Mouse (Mus musculus): ENCODE results near the gene Cblc.
A peak's percentile ranks its signal among the peaks of the same experiment; 100 is the strongest.

Gene Cblc

DNA sequence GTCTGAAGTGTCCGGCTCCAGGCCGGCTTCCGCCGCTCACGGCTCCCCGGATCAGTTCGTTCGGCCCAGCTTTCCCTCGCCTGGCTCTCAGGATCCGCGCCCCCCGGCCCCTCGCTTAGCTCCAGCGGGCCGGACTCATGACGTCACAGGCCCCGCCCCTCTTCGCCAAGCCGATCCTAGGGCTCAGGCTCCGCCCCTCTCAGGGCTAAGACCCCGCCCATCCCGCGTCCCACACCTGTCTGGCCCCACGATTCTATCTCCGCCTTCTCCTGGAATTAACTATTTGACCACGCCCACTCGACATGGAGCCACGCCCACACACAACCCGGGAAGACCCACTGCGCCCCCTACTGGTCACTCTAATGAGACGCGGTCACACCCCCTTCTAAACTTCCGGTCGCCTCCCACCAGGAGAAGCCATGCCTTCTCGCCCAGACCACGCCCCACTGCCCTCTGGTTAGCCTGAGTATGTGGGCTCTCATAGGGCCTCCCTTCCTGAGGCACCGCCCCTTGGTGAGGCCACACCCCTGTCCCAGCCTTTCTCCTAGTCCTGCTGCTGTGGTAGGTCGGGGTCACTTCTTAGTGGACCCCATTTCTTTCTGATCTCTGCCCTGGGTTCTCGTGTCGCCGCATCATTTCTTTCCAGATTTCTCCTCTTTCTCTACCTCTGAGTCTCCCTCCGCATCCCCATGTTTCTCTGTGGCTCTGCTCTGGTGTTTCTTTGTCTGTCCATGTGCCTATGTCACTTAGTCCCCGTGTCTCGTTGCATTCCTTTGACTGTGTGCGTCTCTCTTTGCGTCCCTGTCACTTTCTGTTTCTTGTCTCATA lies 47.0 kb downstream of the Cblc start:
- peak; percentile 52 for DNase-seq

DNA sequence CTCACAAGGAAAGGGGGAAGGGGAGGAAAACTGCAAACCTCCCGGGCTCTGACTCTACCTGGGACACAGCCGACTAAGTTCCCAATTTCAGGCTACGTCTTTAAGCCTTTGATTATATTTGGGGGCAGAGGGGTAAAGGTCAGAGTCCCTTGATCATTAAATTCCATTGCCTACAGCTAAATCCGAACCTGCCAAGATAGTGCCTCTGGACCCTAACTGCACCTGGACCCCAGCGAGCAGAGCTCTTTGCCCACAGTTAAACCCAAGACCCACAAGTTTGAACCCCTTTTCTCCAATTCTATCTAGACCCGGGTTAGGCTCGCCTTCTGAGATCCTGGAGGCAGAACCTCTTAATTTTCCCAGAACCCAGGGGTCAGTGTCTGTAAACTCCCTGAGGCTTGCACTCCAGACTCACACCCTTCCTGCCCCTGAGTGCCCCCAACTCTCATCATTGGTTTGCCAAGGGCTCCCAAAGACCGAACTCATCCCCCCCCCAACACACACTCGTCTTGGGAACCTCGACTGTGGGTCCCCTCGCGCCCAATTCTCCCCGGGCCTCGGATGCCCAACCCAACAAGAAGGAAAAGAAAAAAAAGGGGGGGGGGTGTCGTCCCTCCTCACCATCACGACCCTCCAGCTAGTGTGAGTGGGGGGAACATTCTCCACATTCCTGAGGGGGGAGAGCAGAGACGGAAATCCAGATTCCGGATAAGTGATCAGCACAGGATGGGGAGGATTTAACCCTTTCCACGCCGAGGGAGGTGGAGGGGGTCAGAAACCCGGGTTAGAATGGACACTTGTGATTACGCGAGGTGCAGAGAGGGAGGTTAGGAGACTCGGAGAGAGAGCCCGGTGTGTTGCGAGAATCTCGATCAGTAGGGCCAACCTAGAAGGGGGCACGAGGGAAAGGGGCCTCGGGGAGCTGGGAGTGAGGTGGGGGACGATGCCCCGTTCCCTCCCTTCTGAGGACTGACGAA lies 48.1 kb downstream of the Cblc start:
- DNase-seq: no peak

DNA sequence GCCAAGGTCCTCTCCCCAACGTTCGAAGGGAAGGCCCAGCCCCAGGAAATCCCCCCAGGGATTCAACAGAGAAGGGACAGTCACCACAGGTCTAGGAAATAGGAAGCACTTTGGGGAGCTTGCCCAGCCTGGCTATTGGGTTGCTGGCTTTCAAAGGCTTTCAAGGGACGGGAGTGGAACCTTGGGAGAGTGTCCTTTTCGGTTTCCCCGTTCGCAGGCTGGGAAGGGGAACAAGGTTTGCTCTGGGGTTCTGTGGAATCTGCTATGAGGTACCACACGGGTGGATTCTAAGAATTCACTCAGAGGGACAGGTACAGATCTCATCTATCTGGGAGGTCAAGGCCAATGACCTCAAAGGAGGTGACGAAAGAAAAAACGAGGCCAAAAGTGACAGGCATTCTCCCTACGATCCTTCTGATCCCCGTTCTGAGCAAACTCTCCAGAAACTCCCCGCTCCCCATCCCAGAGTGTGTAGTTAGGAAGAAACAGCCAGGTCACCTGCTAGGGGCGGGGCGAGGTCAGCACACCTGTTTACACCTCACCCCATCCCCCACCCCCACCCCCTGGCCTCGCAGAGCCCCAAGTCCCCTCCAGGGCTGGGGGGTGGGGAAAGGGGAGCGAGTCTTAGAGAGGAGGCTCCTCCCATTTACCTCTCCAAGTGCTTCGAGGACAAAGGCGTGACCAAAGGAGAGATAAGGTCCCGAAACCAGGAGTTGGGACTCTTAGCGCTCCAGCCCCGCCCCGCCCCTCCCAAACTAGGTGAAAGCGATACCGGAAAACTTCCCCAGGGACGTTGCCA lies 49.0 kb downstream of the Cblc start:
- DNase-seq: no peak

DNA sequence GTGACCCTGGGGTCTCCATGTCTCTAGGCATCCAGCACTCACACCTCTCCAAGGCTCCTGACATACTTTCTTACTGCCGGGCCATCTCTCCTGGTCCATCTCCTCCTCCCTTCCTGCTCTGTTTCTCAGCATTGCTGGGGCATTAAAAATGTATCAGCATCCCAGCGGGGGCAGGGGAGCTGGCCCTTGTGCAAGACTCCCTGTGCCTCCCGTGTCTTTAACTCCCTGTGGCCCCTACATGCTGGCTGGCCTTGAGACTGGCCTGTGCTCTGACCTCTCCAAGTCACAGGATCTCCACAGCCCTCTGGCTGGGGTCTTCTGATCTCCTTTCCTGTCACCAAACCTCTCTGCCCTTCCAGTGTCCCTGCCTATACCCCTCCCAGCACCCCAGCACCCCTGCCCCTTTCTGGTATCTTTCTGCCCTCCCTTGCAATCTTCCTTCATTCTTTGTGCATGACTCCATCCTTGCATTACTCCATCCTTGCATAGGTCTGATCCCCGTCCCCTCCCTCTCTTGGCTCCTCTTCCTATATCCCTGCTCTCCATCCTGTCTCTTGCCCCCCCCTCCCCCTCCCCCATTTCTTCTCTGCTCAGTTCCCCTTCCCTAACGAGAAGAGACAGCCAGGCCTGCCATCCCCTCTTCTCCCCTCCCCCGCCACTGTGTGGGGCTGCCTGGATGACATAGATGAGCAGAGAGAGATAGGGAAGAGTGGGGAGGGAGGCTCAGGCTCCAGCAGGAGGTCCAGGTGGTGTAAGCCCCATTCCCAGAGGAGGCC lies 50.0 kb downstream of the Cblc start:
- no peak for DNase-seq

DNA sequence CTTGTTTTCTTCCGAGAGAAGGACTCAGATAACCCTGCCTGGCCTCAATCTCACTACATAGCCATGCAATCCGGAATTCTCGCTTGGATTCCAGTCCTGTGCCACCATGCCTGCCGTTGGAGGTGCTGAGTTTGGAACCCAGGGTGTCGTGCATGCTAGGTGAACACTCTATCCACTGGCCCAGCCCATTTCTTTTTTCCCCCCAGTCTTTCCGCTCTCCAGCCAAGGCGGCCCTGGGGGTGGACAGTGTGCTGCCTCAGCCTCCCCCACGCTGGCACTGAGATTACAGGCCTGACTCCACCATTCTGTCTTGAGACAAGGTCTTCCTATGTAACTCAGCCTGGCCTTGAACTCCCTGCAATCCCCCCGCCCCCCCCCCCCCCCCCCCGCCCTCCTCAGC lies 50.6 kb downstream of the Cblc start:
- no peak for DNase-seq

DNA sequence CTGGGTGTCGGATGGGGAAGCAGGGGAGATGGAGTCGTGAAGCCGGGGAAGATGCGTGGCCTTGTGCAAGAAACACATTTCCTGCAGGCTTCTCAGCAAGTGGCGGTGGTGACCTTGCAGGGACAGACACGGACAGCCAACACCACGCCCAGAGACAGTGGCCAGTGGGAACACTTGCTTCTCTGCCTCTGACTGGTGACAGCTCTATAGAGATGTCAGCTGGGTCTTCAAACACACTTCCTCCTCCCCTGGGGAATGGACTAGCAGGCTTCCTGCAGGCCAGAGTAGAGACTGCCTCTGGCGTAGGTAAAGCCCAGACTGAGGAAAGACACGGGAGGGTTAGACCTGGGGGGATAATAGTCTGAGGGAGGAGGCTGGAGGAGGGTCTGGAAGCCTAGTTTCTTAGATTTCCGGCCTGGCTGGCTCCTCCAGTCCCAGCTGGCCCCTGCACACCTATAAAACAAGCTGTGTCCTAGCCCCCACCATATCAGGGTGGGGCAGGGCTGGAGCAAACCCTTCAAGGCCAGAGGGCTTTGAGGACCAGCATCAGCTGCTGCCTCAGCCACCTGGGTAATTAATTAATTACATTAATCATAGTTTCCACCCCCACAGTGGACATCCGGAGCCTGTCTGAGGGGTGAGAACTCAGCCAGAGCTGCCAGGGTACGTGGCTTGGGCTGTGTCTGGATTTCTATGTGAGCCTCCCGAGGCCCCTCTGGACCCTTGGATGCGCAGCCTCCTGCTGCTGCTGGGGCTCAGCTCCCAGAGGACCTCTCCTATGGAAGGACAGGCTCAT lies 51.8 kb downstream of the Cblc start:
- no peak for DNase-seq

DNA sequence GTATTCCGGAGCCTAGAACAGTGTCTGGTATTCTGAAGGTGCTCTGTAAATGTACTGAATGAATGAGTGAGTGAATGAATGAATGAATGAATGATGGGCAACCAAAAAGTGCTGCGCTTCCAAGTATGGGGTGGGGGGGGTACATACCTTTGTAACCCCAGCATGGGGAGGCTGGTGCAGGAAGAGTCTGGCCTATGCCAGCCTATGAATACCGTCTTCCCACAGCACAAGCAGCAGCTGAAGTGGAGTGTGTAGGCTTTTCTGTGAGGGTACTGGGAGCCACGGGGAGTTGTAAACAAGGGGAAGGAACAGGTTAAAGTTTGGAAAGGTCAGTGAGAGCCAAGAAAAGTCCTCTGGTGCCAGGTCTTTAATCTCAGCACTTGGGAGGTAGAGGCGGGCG lies 52.8 kb downstream of the Cblc start:
- no peak for DNase-seq

DNA sequence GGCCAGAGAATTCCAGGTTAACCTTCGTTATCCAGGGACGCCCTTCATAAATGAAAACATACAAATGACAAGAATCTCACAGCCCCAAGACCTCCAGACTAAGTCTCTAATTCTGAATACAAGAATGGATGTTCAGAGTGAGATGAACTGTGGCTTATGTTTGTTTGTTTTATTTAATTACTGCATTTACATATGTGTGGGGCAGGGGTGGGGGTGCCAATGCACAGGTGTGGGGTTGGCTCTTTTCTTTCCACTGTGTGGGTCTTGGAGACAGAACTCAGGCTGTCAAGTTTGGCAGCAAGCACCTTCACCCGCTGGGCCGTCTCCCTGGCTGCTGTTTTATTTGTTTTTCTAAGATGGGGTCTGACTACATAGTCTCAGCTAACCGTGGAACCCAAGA lies 54.1 kb downstream of the Cblc start:
- no peak for DNase-seq

DNA sequence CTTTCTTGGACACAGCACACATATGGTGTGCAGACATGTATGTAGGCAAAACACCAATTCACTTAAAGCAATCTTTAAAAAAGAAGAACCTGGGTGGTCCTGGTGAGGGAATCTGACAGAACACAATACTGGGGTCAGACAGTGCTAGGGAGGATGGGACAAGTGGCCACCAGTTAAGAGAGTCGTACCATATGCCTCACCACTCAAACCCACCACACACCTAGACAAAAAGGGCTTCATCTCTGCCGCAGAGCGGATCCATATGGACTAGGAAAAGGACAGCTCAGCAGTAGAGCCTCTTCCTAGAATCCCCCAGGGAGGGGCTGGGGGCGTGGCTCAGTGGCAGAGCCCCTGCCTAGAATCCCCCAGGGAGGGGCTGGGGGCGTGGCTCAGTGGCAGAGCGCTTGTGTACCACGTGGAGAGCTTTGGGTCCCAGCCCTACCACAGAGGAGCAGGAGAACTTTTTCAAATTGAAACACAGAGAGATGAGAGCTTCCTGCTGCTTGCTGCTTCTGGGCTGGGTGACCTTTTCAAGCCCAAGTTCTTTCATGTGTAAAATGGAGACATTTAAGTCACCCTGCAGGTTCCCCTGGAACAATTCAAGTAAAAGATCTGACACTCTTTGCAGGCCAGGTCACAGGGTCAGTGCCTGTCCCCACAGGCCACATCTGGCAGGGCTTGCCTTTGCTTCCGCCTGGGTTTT lies 55.1 kb downstream of the Cblc start:
- peak; percentile 17 for DNase-seq

DNA sequence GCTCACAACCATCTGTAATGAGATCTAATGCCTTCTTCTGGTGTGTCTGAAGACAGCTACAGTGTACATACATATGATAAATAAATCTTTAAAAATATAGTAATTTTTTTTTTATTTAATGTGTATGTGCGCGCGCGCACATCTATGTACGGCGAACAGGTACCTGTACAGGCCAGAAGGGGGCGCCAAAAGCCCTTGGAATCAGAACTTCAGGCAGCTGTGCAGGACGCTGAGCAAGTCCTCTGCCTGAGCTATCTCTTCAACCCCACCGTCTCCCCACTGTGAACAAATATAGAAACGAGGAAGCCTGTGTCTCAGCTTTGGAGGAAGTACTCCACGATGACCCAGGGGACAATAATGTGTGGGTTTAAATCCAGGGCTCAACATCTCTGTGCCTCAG lies 56.3 kb downstream of the Cblc start:
- peak; percentile 14 for DNase-seq

DNA sequence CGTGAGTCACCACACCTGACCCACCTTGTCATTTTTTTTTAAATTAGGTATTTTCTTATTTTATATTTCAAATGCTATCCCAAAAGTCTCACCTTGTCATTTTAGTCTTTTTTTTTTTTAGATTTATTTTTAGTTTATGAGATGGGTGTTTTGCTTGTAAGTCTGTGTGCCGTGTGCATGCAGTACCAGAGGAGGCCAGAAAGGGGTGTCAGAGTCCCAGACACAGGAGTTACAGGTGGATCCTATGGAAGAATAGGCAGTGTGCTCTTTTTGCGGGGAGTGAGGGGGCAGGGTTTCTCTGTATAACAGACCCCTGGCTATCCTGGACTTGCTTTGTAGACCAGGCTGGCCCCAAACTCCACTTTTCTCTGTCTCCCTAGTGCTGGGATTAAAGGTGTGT lies 57.8 kb downstream of the Cblc start:
- DNase-seq: no peak

DNA sequence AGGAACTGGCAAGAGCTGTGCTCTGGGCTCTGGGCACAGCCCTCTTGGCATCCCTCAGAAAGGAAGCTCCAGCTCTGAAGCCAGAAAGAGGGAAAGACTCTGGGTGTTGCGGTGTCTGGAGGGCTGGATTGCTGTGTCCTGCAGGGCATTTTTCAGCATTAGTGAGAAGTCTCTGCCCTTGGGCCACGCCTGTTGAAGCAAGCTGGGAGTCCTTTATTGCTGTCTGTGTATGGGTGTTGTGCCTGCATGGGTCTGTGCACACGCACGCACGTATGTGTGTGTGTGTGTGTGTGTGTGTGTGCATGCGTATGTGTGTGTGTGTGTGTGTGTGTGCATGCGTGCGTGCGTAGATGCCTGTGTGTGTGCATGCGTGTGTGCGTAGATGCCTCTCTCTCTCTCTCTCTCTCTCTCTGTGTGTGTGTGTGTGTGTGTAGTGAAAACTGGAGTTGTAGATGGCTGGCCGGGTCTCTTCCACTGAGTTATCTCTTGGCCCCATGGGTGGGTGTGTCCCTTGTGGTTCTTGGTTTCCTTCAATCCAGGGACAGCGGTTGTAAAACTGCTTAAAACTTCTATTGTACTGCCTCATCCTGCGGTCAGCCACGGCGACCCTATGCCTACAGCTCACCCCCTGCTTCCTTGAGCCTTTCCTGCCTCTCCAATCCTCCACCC lies 60.1 kb downstream of the Cblc start:
- no peak for DNase-seq

DNA sequence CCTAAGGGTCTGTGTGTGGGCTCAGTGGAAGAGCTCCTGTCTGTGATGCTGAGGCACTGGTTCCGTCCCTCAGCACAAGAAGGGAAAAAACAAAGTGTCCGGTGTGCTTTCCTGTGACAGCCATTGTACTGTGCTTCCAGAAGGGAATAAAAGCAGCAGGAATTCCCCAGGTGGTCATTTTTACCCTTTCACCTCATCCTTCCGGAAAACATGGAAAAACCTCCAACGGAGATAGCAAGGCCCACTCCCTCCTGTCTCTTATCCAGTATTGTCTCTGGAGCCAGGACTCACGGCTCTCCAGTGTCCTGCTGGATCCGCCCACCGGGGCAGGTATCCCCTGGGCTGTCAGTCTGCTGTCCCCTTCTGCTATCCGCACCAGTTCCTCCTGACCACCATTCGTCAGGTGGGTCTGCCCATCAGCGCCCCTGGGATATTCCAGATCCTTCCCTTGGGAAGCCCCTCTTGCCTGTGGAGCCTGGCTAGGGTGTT lies 62.4 kb downstream of the Cblc start:
- no peak for DNase-seq

All from thymus, postnatal 14 days (tissue).